21 mouse cellular contexts compared by ENCODE assay signal in the genomic region with DNA sequence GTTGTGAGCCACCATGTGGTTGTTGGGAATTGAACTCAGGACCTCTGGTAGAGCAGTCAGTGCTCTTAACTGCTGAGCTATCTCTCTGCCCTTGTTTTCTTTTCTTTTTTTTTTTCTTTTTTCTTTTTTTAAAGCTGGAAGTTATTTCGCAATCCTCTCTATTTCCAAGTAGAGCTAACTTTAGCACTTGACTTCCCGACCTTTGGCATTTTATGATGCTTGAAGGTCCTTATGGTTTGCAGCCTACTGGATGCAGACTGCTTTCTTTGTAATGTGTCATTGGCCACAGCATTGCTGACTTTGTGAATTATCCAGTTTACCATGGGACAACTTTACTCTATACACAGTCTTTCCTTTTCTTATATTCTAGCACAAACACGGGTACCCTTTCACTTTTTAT.
DNase-seq lines count a peak whose midpoint lies in the region; ATAC-seq and TF ChIP-seq lines count a peak whose summit lies in the region.
"Had no signal": no experiment of that assay in that cellular context is flagged by ENCODE, and none has a peak within 500 bp of the region (broad histone marks: within the 10 kb centered on the region; RNA-seq: fewer than 3 reads in every experiment).

No protein-coding gene starts in this region.

- no peak overlapping the region for H3K9ac ChIP-seq in lung, postnatal 0 days (replicated peaks; ENCODE audit: low read depth)
- no peak overlapping the region for H3K9ac ChIP-seq in intestine, postnatal 0 days (ENCODE audit: low read depth, low read length)
- H3K9ac ChIP-seq: forebrain, embryonic 13.5 days; limb, embryonic 13.5 days; liver, embryonic 15.5 days; neural tube, embryonic 12.5 days had no signal

- TF ChIP-seq CTCF in lung, postnatal 0 days (IDR thresholded peaks at IDR 0.05) = no peak
- no peak for TF ChIP-seq CTCF in intestine, postnatal 0 days (IDR thresholded peaks at IDR 0.05; ENCODE audit: low read depth)

- H3K4me2 ChIP-seq in lung, postnatal 0 days (replicated peaks; ENCODE audit: low read depth, low read length) = no peak overlapping the region
- no peak overlapping the region for H3K4me2 ChIP-seq in intestine, postnatal 0 days (replicated peaks; ENCODE audit: low read depth)
- H3K4me2 ChIP-seq: forebrain, embryonic 13.5 days; limb, embryonic 13.5 days; liver, embryonic 15.5 days; midbrain, embryonic 11.5 days; neural tube, embryonic 12.5 days had no signal

- H3K9me3 ChIP-seq in lung, postnatal 0 days (ENCODE audit: low read length) = no peaks in the 10 kb centered on the region
- no peaks in the 10 kb centered on the region for H3K9me3 ChIP-seq in intestine, postnatal 0 days (ENCODE audit: control insufficient read depth)
- H3K9me3 ChIP-seq: forebrain, embryonic 13.5 days; hindbrain, embryonic 10.5 days; limb, embryonic 13.5 days; liver, embryonic 15.5 days; neural tube, embryonic 12.5 days had no signal

- H3K27ac ChIP-seq in lung, postnatal 0 days (ENCODE audit: low read length) = no peak overlapping the region
- no peak overlapping the region for H3K27ac ChIP-seq in intestine, postnatal 0 days (ENCODE audit: low read depth, low read length)
- H3K27ac ChIP-seq: forebrain, embryonic 13.5 days; hindbrain, embryonic 10.5 days; hindbrain, postnatal 0 days; limb, embryonic 13.5 days; liver, embryonic 15.5 days; neural tube, embryonic 12.5 days had no signal

- DNase-seq in kidney, adult 8-10 months = peak; percentile 12 to 38
- no peak for DNase-seq in kidney, adult 18-20 months
- peak; percentile 68 for DNase-seq in lung, postnatal 0 days (ENCODE audit: low spot score)
- DNase-seq in lung, postnatal 4 days = no peak
- peak; percentile 33 for DNase-seq in yolk sac, embryonic 10.5 days (ENCODE audit: low spot score)
- no peak for DNase-seq in frontal cortex, postnatal 25 days (ENCODE audit: low spot score in 2 of 2)
- DNase-seq in thymus, postnatal 4 days = no peak
- DNase-seq: cerebellum, adult 9-10 months; gastrocnemius, postnatal 25 days; right cerebral cortex, adult 18-20 months; thymus, postnatal 36 days had no signal

- TF ChIP-seq EP300 in lung, postnatal 0 days (IDR thresholded peaks at IDR 0.05) = peak; percentile 50

- peak; percentile 34; the same call in 1 of the 2 replicates for ATAC-seq in lung, postnatal 0 days
- peak; percentile 68 for ATAC-seq in intestine, postnatal 0 days
- ATAC-seq: activated CD4-positive, CD25-positive, alpha-beta regulatory T cell, adult 4 months; CD4-positive, CD25-positive, alpha-beta regulatory T cell, adult 4 months; forebrain, embryonic 13.5 days; hindbrain, postnatal 0 days had no signal

- no peaks in the 10 kb centered on the region for H3K27me3 ChIP-seq in lung, postnatal 0 days (replicated peaks; ENCODE audit: insufficient read depth, low read length)
- no peaks in the 10 kb centered on the region for H3K27me3 ChIP-seq in intestine, postnatal 0 days (replicated peaks; ENCODE audit: control insufficient read depth, insufficient read depth, low read length)
- H3K27me3 ChIP-seq: forebrain, embryonic 13.5 days; limb, embryonic 13.5 days; liver, embryonic 15.5 days; neural tube, embryonic 12.5 days had no signal

- no peaks in the 10 kb centered on the region for H3K4me1 ChIP-seq in lung, postnatal 0 days (ENCODE audit: insufficient read depth, low read depth, low read length)
- no peaks in the 10 kb centered on the region for H3K4me1 ChIP-seq in intestine, postnatal 0 days (replicated peaks; ENCODE audit: control insufficient read depth, insufficient read depth, low read length)
- H3K4me1 ChIP-seq: limb, embryonic 13.5 days; neural tube, embryonic 12.5 days had no signal

- no peak overlapping the region for H3K4me3 ChIP-seq in lung, postnatal 0 days (ENCODE audit: low read depth, low read length)
- no peak overlapping the region for H3K4me3 ChIP-seq in intestine, postnatal 0 days (ENCODE audit: low read depth, low read length)
- H3K4me3 ChIP-seq: forebrain, embryonic 13.5 days; hindbrain, embryonic 10.5 days; limb, embryonic 13.5 days; liver, embryonic 15.5 days; neural tube, embryonic 12.5 days had no signal

- 38% methylated on average over 3 of the region's 3 CpGs for WGBS in lung, postnatal 0 days
- WGBS in intestine, postnatal 0 days = 28% methylated on average over 3 of the region's 3 CpGs

- no peaks in the 10 kb centered on the region for H3K36me3 ChIP-seq in lung, postnatal 0 days (ENCODE audit: insufficient read depth, low read length)
- no peaks in the 10 kb centered on the region for H3K36me3 ChIP-seq in intestine, postnatal 0 days (ENCODE audit: control insufficient read depth, insufficient read depth)
- H3K36me3 ChIP-seq: hindbrain, embryonic 10.5 days; limb, embryonic 13.5 days; liver, embryonic 15.5 days; neural tube, embryonic 12.5 days had no signal

Comparison
In these comparisons a context has a peak if more than half of its experiments do, and no peak if none do; other contexts are left out.
1. DNase-seq: peak in kidney, adult 8-10 months (2 of 2), lung, postnatal 0 days (single experiment) and yolk sac, embryonic 10.5 days (single experiment); none in kidney, adult 18-20 months (single experiment), lung, postnatal 4 days (0 of 2), frontal cortex, postnatal 25 days (0 of 2) and thymus, postnatal 4 days (single experiment).